Mouse (Mus musculus) C2C12 (cell line): ENCODE measurements at regions not wholly inside any gene's neighbourhood (a gene's known extent, or its start where the extent isn't known, plus 50 kb on each side); places are given as distances from the start of the nearest gene placed in this dataset.

Experiments used
- CTCF ChIP-seq: IDR thresholded peaks from one replicate; pipeline ENCODE4 v1.5.1; 2011; ENCODE audit not compliant: control insufficient read depth, insufficient read depth, insufficient read length
- MAX ChIP-seq: IDR thresholded peaks from one replicate; pipeline ENCODE4 v1.6.1; 2011; ENCODE audit warnings: mild to moderate bottlenecking, control low read depth

GRCm38 (mm10) chr1:13424524-13424923, 2010.6 kb downstream of the A830018L16Rik start:
- no peak for TF ChIP-seq CTCF
- TF ChIP-seq MAX, result no peak
